Mouse (Mus musculus) MEL (cell line): Measurements from ENCODE around the gene Slfn8. TPM values are rescaled to one million over a fixed set of nuclear protein-coding genes. Genes with fewer than 3 reads are reported as not detected.

Experiments used
- DNase-seq: peaks from one replicate; pipeline ENCODE4 v3.0.0; 2011; ENCODE audit warnings: low read depth, low spot score
- H3K27ac ChIP-seq: 2 replicates; pipeline ENCODE4 v1.5.1; 2012; ENCODE audit warnings: low read depth, mild to moderate bottlenecking, control low read depth, low read length, moderate library complexity; ENCODE audit not compliant: control insufficient read depth
- H3K27me3 ChIP-seq, 2 experiments: fragments of 150-350 bp in 1 of 2; sonication (generic) in 1 of 2; 2 replicates each; pipeline ENCODE4 v1.6.1; 2012; ENCODE audit warnings: low read length in 2 of 2, mild to moderate bottlenecking in 2 of 2, improper control_type of control experiment in 1 of 2, moderate library complexity in 1 of 2; ENCODE audit not compliant: insufficient read depth in 2 of 2, control insufficient read depth in 1 of 2
- H3K36me3 ChIP-seq, 2 experiments: 2 replicates each; pipeline ENCODE4 v1.6.1; 2012 to 2014; ENCODE audit warnings: low read length in 2 of 2, improper control_type of control experiment in 1 of 2, inconsistent platforms in 1 of 2, mild to moderate bottlenecking in 1 of 2; ENCODE audit not compliant: insufficient read depth in 2 of 2, control insufficient read depth in 1 of 2
- H3K4me1 ChIP-seq, 2 experiments: fragments of 150-350 bp in 1 of 2; sonication (generic) in 1 of 2; 2 replicates each; pipeline ENCODE4 v1.6.1; 2012; ENCODE audit warnings: low read length in 2 of 2, improper control_type of control experiment in 1 of 2, mild to moderate bottlenecking in 1 of 2; ENCODE audit not compliant: insufficient read depth in 2 of 2, control insufficient read depth in 1 of 2
- H3K4me3 ChIP-seq, 2 experiments: fragments of 150-350 bp in 1 of 2; sonication (generic) in 1 of 2; 2 replicates each; pipeline ENCODE4 v1.5.1; 2012; ENCODE audit warnings: low read depth in 2 of 2, low read length in 2 of 2, mild to moderate bottlenecking in 2 of 2, moderate library complexity in 2 of 2, control low read depth in 1 of 2, improper control_type of control experiment in 1 of 2; ENCODE audit not compliant: control insufficient read depth in 1 of 2, insufficient read depth in 1 of 2
- H3K79me2 ChIP-seq: 2 replicates; pipeline ENCODE4 v1.6.1; 2012; ENCODE audit warnings: mild to moderate bottlenecking, low read length, moderate library complexity; ENCODE audit not compliant: control insufficient read depth, poor library complexity, insufficient read depth
- H3K9ac ChIP-seq: 2 replicates; pipeline ENCODE4 v1.6.1; 2012; ENCODE audit warnings: low read depth, mild to moderate bottlenecking, control low read depth, low read length, moderate library complexity; ENCODE audit not compliant: control insufficient read depth, poor library complexity, severe bottlenecking
- H3K9me3 ChIP-seq: fragments of 150-350 bp; sonication (generic); replicated peaks from 2 replicates; pipeline ENCODE4 v1.6.1; 2012; ENCODE audit warnings: mild to moderate bottlenecking, low read length, improper control_type of control experiment, moderate library complexity; ENCODE audit not compliant: insufficient read depth
- BHLHE40 ChIP-seq: IDR thresholded peaks from 2 replicates; pipeline ENCODE4 v1.6.1; 2012; ENCODE audit warnings: low read depth, mild to moderate bottlenecking, inconsistent platforms, low read length, improper control_type of control experiment, borderline replicate concordance
- CHD1 ChIP-seq: IDR thresholded peaks from 2 replicates; pipeline ENCODE4 v1.6.1; 2012; ENCODE audit warnings: low read depth, mild to moderate bottlenecking, inconsistent platforms, low read length, improper control_type of control experiment
- EP300 ChIP-seq, 2 experiments: IDR thresholded peaks; 2 replicates each; pipeline ENCODE4 v1.6.1; 2011; ENCODE audit warnings: improper control_type of control experiment in 2 of 2, low read length in 2 of 2, low read depth in 1 of 2, mild to moderate bottlenecking in 1 of 2
- ETS1 ChIP-seq: IDR thresholded peaks from 2 replicates; pipeline ENCODE4 v1.6.1; 2012; ENCODE audit warnings: low read depth, mild to moderate bottlenecking, inconsistent platforms, low read length, improper control_type of control experiment, moderate library complexity
- HCFC1 ChIP-seq: IDR thresholded peaks from 2 replicates; pipeline ENCODE4 v1.6.1; 2012; ENCODE audit warnings: low read depth, mild to moderate bottlenecking, inconsistent platforms, low read length, improper control_type of control experiment, moderate library complexity
- JUND ChIP-seq: IDR thresholded peaks from 2 replicates; pipeline ENCODE4 v1.6.1; 2011; ENCODE audit warnings: low read depth, mild to moderate bottlenecking, improper control_type of control experiment, low read length
- MAFK ChIP-seq: IDR thresholded peaks from 2 replicates; pipeline ENCODE4 v1.6.1; 2011; ENCODE audit warnings: low read depth, mild to moderate bottlenecking, low read length, improper control_type of control experiment, borderline replicate concordance
- MAX ChIP-seq: IDR thresholded peaks from 2 replicates; pipeline ENCODE4 v1.6.1; 2011; ENCODE audit warnings: low read length, improper control_type of control experiment
- MEF2A ChIP-seq: IDR thresholded peaks from 2 replicates; pipeline ENCODE4 v1.6.1; 2014; ENCODE audit warnings: low read depth, mild to moderate bottlenecking, inconsistent platforms, low read length, improper control_type of control experiment; ENCODE audit not compliant: poor library complexity, insufficient replicate concordance, severe bottlenecking; ENCODE audit errors: extremely low read depth
- MXI1 ChIP-seq: IDR thresholded peaks from 2 replicates; pipeline ENCODE4 v1.6.1; 2011; ENCODE audit warnings: mild to moderate bottlenecking, low read depth, low read length, improper control_type of control experiment
- MYB ChIP-seq: IDR thresholded peaks from 2 replicates; pipeline ENCODE4 v1.6.1; 2011; ENCODE audit warnings: mild to moderate bottlenecking, low read depth, low read length, improper control_type of control experiment
- NRF1 ChIP-seq: IDR thresholded peaks from 2 replicates; pipeline ENCODE4 v1.6.1; 2014; ENCODE audit warnings: low read depth, mild to moderate bottlenecking, inconsistent platforms, low read length, improper control_type of control experiment, moderate library complexity; ENCODE audit not compliant: poor library complexity, insufficient read depth, severe bottlenecking
- POLR2AphosphoS2 ChIP-seq: IDR thresholded peaks from 2 replicates; pipeline ENCODE4 v1.6.1; 2011; ENCODE audit warnings: low read length, improper control_type of control experiment
- RAD21 ChIP-seq: IDR thresholded peaks from 2 replicates; pipeline ENCODE4 v1.6.1; 2011; ENCODE audit warnings: mild to moderate bottlenecking, low read depth, low read length, improper control_type of control experiment
- TAL1 ChIP-seq: IDR thresholded peaks from 2 replicates; pipeline ENCODE4 v1.6.1; 2012; ENCODE audit warnings: mild to moderate bottlenecking, inconsistent platforms, low read length, moderate library complexity, mixed read lengths
- TBP ChIP-seq: IDR thresholded peaks from 2 replicates; pipeline ENCODE4 v1.8.0; 2011; ENCODE audit warnings: low read depth, low read length, improper control_type of control experiment
- TCF12 ChIP-seq: IDR thresholded peaks from 2 replicates; pipeline ENCODE4 v1.6.1; 2014; ENCODE audit warnings: low read depth, mild to moderate bottlenecking, inconsistent platforms, low read length, improper control_type of control experiment, moderate library complexity
- ZC3H11A ChIP-seq: IDR thresholded peaks from 2 replicates; pipeline ENCODE4 v1.6.1; 2012; ENCODE audit warnings: low read depth, mild to moderate bottlenecking, inconsistent platforms, low read length, improper control_type of control experiment
- ZKSCAN1 ChIP-seq: IDR thresholded peaks from 2 replicates; pipeline ENCODE4 v1.6.1; 2012; ENCODE audit warnings: low read depth, mild to moderate bottlenecking, inconsistent platforms, low read length, improper control_type of control experiment, moderate library complexity
- polyA plus RNA-seq, 2 experiments: library from polyadenylated mRNA; stranded (reverse) in 1 of 2; unstranded in 1 of 2; fragments of >175 nt in 1 of 2; fragments of >200 nt in 1 of 2; gene quantifications; 2 replicates each; pipeline versions ENCODE4 v1.2.1 to v1.2.4; 2012; ENCODE audit warnings: low replicate concordance in 2 of 2, low read depth in 1 of 2; ENCODE audit not compliant: insufficient read length in 2 of 2, insufficient read depth in 1 of 2, missing spikeins in 1 of 2
- total RNA-seq: library from RNA; depleted of rRNA; stranded (reverse); fragments of 300-350 nt; gene quantifications from 2 replicates; pipeline ENCODE4 v1.2.3, GENCODE M21; 2012

Slfn8 gene
- total and polyA plus RNA-seq, 3 experiments: 11.6 to 47.2 (median 11.9) TPM

GRCm38 (mm10) chr11:82970712-82971589 lies 49.7 kb downstream of the Slfn8 start:
- H3K4me1 ChIP-seq: no peaks in the 10 kb centered on the region
- no peaks in the 10 kb centered on the region for H3K36me3 ChIP-seq
- no peaks in the 10 kb centered on the region for H3K79me2 ChIP-seq
- no peaks in the 10 kb centered on the region for H3K9me3 ChIP-seq
- H3K4me3 ChIP-seq: no peak overlapping the region
- TF ChIP-seq MYB (no peak), TBP (no peak), CHD1 (no peak)
- DNase-seq: no peak
- no peak overlapping the region for H3K9ac ChIP-seq
- no peak overlapping the region for H3K27ac ChIP-seq
- peaks cover 26 to 37% of the 10 kb centered on the region in 2 experiments for H3K27me3 ChIP-seq

GRCm38 (mm10) chr11:82962215-82962614 lies 58.4 kb downstream of the Slfn8 start:
- Histone ChIP-seq H3K4me3 (no peak overlapping the region), H3K9me3 (no peaks in the 10 kb centered on the region), H3K9ac (no peak overlapping the region), H3K36me3 (peaks cover 0 to 3% of the 10 kb centered on the region in 2 experiments; a peak in 1 of 4 replicates), H3K4me1 (0 out of 4 replicates have a peak, but pooled peaks cover 0 to 4% of the 10 kb centered on the region in 2 experiments), H3K27ac (no peak overlapping the region), H3K27me3 (peaks cover 12 to 22% of the 10 kb centered on the region in 2 experiments; a peak in 3 of 4 replicates), H3K79me2 (no peaks in the 10 kb centered on the region)
- DNase-seq: no peak
- TF ChIP-seq POLR2AphosphoS2 (no peak), MAX (no peak), ZC3H11A (no peak), MAFK (no peak), TAL1 (no peak), NRF1 (no peak), ETS1 (no peak), EP300 (IDR thresholded peaks at IDR 0.05; ENCODE audit: low read depth in 1 of 2, low read length in 2 of 2) (no peak), MXI1 (no peak), MEF2A (no peak), RAD21 (no peak), TCF12 (no peak), HCFC1 (no peak), JUND (no peak), BHLHE40 (no peak), ZKSCAN1 (no peak)
